Mouse (Mus musculus) erythroblast, adult 5-6 weeks (primary cell): ENCODE results near the gene Gm10577. TPM values are rescaled to one million over a fixed set of nuclear protein-coding genes. Genes with fewer than 3 reads are reported as not detected.

Experiments used
- ATAC-seq: replicated peaks from 2 replicates; pipeline ENCODE4 v1.8.0; 2016; ENCODE audit warnings: moderate number of reproducible peaks, mild to moderate bottlenecking, moderate TSS enrichment, inconsistent platforms; ENCODE audit not compliant: poor library complexity, low FRiP score, severe bottlenecking
- total RNA-seq, 2 experiments: library from RNA; stranded (forward) in 1 of 2; stranded (reverse) in 1 of 2; fragments of 150-400 nt in 1 of 2; fragments of 200-764, 138-1000 nt in 1 of 2; gene quantifications; 2 replicates each; pipeline versions ENCODE4 v1.2.3 to v1.2.4; 2015 to 2017; ENCODE audit warnings: low replicate concordance in 2 of 2

Gm10577 gene
- not detected in 2 replicates for total RNA-seq (2015; ENCODE audit: low replicate concordance)
- total RNA-seq (2017; ENCODE audit: low replicate concordance), result not detected in 2 replicates

- no peak for ATAC-seq
Measured at GRCm38 (mm10) chr4:101020596-101020995, at the start of gene Gm10577. TSS of gene Gm10577 (minus strand) at chr4:101020696.

- no peak for ATAC-seq
Measured at GRCm38 (mm10) chr4:101069154-101069971, 48.9 kb upstream of the Gm10577 start.

DNA sequence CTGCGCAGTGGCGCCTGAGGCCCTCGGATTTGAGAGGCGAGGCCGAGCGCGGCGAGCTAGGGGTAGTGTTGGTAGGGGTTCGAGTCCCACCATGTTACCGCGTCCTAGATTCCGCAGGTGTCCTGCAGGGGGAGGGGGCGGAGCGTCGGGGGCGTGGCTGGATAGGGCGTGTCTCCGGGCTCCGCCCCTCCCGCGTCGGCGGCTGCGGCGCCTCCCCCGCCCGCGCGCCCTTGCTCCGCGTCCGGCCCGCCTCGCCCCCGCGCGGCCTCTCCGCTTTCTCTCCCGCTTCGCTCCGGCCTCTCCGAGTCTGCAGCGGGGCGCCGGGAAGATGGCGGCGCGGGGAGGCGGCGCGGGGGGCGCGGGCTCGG is 48.3 kb upstream of the Gm10577 start, which contains the start of gene Raver2:
TSS of gene Raver2 (plus strand) at position 198 of the 368 bp plus-strand sequence.
- no peak for ATAC-seq

DNA sequence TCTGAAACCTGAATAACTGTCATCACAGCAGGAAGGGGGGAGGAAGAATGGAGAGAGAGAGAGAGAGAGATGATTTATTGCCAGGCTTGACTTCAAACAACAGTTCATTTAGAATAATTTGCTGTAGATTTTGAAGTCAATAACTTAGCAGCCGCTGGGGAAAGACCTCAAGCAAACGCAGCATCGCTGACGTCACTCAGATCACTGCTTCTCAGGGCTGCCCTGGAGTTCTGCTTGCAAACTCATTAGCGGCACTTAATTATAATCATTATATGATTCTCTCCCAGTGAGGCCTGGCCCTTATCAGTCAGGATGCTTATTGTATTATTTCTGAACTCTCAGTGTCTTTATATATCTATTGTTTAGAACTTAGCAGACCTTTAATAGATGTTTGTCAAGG is 45.9 kb upstream of the Gm10577 start:
- no peak for ATAC-seq

GRCm38 (mm10) chr4:101062146-101062545 is 41.6 kb upstream of the Gm10577 start:
- ATAC-seq, result no peak

- no peak for ATAC-seq
Measured at GRCm38 (mm10) chr4:101046576-101046975, 26.1 kb upstream of the Gm10577 start.

DNA sequence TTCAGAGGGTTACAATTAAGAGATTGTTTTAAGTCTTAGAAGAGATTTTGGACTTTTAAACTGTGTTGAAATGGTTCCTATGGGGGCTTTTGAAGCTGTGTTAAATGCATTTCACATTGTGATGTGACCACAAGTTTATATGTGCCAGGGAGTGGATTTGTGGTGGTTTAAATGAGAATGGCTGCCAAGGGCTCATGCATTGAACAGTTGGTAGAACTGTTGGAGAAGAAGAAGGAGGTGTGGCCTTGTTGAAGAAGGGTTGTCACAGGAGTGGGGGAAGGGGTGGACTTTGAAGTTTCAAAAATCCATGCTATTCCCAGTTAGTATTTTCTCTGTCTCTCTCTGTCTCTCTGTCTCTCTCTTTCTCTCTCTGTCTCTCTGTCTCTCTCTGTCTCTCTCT is 23.7 kb upstream of the Gm10577 start:
- ATAC-seq, result no peak

- no peak for ATAC-seq
Measured at GRCm38 (mm10) chr4:101043691-101044090, 23.2 kb upstream of the Gm10577 start.

DNA sequence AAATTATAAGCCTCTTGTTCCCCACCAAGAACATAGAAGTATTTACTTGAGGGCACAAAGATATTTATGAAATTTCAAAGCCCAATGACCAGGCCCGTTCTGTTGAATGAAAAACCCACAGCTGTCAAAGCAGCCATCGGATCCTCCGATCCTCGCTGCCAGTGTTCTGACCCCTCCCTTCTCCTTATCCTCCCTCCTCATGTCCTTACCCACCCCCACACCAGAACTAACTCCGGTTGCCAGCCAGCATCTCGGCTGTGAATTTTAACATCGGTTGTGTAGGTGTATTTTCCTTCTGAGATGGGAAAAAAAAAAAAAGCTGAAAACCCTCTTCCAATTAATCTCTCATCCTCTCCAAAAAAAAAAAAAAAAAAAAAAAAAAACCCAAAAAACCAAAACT is 16.7 kb upstream of the Gm10577 start:
- no peak for ATAC-seq

- no peak for ATAC-seq
Measured at GRCm38 (mm10) chr4:101035131-101035530, 14.6 kb upstream of the Gm10577 start.

GRCm38 (mm10) chr4:101033047-101033446 is 12.6 kb upstream of the Gm10577 start:
- no peak for ATAC-seq

DNA sequence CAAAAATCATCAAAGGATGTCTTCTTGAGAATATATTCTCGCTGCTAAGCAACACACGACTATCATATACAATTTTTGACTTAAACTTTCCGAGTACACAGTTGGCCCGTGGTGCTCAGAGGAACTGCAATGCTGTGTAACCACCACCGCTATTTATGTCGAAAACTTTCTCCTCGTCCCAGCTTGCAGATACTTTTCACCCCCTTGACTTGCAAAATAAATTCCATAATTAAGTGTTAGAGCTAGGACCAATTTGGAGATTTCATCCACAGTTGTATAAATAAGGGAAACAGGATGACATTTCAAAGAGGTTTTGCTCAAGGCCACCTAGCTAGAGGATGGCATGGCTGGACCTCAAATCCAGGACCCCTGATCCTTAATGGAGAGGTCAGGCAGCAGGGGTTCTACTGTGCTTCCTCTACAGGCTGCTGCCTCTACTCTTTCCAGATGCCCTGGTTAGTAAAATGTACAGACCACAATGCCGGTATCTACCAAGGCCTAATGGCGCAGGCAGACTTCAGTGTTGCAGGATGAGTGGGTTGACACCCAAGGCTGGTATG is 7.4 kb upstream of the Gm10577 start:
- no peak for ATAC-seq

- ATAC-seq, result no peak
Measured at GRCm38 (mm10) chr4:101026995-101027394, 6.5 kb upstream of the Gm10577 start.

- ATAC-seq, result no peak
Measured at GRCm38 (mm10) chr4:101026566-101026965, 6.1 kb upstream of the Gm10577 start.

DNA sequence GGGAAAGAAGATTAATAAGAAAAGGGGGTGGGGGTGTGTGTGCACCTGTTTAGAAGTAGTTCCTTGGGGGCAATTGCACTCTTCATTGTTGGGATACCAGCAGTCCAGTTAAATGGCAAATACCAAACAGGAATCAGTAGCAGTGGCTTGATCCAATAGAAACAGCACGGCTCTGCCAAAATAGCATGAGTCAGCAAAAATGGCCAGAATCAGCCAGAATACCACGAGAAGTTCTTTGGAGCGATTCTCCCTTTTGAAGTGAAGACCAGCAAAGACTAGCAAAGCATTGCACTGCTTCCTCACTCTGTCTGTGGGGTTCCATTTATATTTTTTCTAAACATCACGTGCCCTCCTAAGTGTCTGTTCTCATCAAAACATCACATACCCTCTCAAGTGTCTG is 2.7 kb downstream of the Gm10577 start:
- ATAC-seq, result 0 out of 2 replicates have a peak, but pooled peaks have one; percentile 58

DNA sequence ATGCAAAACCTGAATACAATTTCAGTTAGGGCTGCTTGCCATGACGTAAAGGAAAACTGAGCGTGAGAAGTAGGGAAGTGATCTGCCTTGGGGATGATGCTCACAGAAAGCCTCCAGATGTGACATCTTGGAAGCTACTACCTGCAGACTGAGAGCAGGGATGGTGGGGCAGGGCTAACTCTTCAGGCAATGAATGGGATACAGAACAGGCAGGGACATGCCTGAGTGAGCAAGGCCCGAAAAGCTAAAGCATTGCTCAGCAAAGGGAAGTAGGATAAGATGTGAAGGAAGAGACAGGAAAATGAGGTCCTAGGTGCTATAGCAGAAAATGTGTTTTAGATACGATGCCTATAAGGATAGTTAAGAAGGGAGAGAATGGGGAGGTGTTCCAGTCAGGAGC is 11.4 kb downstream of the Gm10577 start:
- no peak for ATAC-seq

GRCm38 (mm10) chr4:101008362-101008769 is 12.1 kb downstream of the Gm10577 start:
- no peak for ATAC-seq

GRCm38 (mm10) chr4:101002961-101003360 is 17.5 kb downstream of the Gm10577 start:
- ATAC-seq, result no peak

DNA sequence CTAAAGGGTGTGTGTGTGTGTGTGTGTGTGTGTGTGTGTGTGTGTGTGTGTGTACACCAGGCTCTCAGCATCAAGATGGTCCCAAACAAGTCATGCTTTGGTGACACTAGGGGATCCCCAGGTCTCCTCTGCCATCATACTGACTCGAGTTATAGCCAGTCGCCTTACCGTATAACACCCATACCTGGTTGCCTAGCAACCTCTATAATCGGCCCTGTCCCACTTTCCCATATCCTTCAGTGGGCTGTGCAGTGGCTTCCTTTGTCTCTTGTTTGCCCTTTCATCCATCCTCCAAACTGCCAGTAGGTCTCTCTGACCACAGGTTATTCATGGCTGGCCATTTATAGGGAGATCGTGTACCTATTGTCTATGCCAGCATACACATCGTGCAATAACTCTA is 19.4 kb downstream of the Gm10577 start:
- no peak for ATAC-seq

GRCm38 (mm10) chr4:101000622-101001021 is 19.9 kb downstream of the Gm10577 start:
- no peak for ATAC-seq

DNA sequence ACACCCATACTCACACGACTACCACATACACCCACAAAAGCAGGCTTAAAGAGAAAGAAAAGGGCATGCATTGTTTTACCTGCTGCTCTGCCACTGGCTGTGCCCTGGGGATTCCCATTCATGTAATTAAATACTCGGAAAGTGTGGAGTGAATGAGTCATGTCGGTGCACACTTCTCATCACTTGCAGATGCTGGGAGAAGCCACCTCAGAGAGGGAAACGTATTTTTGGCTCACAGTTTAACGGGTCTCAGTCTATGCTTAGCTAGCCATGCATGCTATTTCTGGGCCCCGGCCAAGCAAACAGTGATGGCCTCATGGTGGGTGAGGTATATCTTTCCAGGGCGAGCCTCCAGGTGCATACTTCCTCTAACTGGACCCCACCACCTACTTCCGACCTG is 21.6 kb downstream of the Gm10577 start:
- ATAC-seq, result no peak
